Mouse (Mus musculus): ENCODE results near the gene 9430097D07Rik. TPM values are rescaled to one million over a fixed set of nuclear protein-coding genes. Genes with fewer than 3 reads are reported as not detected.

The 9430097D07Rik gene
- total RNA-seq, 2 experiments from 2014 or later = not detected

DNA sequence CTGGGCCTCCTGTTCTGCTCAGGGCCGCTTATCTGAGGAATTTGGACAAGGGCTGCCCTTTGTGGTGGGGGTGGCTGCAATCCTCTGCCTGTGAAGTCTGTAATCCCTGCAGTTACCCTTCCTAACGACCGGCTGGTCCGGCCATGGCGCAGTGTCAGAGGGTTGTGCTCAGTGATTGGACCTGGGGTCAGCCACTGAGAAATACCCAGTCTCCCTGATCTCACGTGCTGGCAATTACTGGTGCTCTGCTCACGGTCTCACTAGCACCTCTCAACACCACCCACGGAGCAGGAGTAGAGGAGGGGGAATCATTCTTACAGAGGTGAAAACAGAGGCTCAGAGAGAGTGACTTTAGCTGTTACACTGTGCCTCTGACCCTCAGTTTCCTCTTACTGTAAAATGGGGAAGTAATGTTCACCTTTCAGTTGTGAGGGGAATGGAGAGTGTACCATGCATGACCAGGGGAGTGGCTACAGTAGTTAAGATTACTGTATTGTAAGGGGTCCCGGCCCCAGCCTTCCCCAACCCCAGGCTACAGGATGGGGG is 38.1 kb downstream of the 9430097D07Rik start:
- DNase-seq = peak; percentile 20 to 54
- intact Hi-C loops (cut with DNase I) = loop anchor here (2.0 kb wide), 1 partner anchor 29 kb away; no protein-coding TSS in a partner anchor

DNA sequence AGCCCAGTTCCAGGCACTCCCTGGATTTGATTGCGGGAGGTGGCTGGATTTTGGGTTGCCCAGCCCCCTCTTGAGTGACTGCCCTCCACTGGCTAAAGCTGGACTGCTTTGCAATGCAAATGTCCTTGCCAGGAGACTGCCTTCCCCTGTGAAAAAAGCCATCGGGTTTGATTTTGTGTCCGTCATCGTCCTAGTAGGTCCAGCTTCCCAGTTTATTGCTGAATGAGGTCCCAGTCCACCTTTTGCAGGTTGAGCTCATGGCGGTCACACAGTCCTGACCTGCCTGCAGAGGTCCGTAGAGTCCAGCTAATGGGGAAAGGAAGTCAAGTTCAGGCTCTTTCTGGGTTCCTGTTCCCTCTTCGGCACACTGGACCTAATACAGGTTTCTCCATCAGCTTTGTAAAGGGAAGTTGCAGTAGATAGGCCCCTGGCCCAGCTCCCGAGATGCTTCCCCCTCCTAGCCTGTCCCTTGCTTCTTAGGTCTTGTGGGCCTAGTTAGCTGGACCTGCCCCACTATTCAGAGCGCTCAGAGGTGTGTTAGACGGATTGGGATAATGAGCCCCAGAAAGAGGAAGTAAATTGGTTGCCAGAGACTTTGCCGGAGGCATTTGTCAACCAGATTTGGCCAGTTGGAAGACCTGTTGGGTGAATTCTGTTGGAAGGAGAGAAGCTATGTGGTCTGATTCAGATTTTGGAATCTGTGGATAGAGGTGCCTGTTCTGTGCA is 38.7 kb downstream of the 9430097D07Rik start:
- DNase-seq = peak; percentile 42 to 58

DNA sequence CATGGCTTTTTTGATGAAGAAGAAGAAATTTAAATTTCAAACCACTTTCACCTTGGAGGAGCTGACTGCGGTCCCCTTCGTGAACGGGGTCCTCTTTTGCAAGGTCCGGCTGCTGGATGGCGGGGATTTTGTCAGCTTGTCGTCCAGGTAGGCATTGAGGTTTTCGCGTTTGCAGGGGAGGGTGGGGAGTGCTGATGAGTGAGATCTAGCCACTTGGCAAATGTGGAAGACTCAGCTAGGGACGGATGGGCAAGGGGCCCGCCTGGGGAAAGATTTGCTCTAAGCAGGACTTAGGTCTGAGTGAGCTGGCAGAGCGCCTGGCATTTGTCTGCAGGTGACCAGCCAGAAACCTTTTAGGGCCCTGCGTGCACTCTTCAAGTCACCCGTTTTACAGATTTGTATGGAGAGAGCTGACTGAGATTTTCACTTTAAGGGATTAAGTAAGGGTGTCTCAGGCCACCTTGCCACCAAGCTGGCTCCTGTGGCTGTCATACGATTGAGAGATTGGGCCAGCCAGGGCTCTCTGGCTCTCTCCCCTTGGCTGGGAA is 39.3 kb downstream of the 9430097D07Rik start:
- intact Hi-C loops (cut with DNase I) = loop anchor here (2.0 kb wide), 1 partner anchor 31 kb away; no protein-coding TSS in a partner anchor
- peak; percentile 29 to 38 for DNase-seq

More for the DNA sequence above, 38.7 kb downstream of the 9430097D07Rik start:
- intact Hi-C loops (cut with DNase I) = loop anchor here (2.0 kb wide), 1 partner anchor 30 kb away; no protein-coding TSS in a partner anchor

DNA sequence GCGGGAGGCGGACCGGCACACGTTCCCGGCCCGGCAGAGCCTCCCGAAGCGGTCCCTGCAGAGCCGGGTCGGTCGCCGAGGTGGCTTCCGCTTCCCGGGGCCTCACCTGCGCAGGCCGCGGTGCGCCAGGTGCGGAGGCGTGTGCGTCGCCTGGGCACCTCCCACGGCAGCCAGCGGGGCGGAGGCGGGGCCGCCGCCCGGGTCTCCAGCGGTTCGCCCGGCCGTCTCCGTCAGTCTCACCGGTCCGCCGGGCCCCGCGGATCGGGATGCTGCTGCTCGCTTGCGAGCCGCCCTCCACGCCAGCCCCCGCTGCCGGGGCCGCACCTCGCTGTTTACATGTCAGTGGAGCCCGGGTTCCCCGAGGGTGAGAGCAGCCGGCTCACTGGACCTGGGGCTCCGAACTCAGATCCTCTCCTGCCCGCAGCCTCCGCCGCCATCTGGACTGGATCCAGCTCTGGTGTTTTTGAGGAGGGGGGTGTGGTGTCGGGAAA is 39.9 kb downstream of the 9430097D07Rik start:
- peak; percentile 64 for DNase-seq
- intact Hi-C loops (cut with DNase I) = no loop called here

DNA sequence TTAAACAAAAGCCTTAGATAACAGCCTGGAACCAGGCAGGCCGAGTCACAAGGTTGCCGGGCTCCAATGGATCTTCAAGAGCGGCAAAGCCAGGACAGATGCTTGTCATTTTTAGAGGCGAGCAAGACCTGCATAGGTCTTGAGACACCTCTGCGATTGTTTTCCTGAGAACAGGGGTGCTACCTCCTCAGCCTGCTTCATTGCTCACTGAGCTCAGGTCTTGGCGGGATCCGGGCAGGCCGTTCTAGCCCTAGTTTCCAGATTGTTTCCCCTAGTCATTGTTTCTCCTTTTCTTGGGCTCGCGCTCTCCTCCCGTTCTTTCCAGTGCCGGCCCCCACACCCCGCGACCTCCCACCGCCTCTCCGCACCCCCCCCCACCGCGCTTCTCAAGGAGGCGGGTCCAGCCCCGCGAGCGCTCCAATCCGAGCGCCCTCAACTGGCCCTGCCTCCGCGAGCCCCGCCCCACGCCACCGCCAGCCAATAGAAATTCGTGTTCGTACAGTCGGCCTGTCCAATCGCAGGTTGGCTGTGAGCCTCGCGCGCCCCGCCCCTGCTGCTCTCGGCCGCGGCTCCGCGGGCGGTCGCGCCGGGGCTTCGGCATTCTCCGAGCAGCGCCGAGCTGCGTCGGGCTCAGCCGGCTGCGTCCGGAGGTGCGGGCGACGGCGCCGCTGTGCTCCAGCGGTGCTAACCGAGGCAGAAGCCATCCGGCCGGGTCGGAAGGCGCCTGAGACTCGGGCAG is 40.6 kb downstream of the 9430097D07Rik start, which contains the start of gene Fam102a:
TSS of gene Fam102a (plus strand) at position 600 of the 739 bp plus-strand sequence.
- peak; percentile 99 for DNase-seq
- intact Hi-C loops (cut with DNase I) = no loop called here

DNA sequence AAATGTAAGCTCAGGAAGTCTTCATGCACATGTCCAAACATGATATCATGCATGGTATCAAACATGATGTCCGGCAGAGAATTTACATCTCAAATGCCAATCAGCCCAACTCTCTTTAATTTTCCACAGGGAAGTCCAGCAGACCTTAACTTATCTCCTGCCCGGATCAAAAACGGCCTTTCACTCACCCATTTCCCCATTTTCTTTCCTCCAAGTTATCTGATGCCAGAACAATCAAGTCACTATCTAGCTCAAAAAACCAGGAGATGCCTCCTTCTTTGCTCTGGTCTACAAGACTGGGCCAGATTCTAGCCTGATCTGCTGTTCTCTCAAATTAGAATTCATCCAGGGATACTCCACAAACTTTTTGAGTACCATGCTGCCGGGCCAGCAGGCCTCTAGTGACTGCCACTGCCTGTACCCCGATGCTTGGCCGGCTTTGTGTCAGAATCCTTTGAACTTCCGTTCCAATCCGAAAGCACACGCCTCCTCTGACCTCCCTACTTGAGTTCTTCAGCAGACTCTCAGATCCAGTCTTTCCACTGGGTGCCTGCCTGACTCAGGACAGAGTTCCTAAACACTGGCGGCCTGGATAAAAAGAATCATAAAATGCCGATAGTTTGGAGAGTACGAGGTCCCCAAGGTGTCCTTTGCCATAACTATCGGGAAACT is 41.3 kb downstream of the 9430097D07Rik start:
- intact Hi-C loops (cut with DNase I) = no loop called here
- peak; percentile 36 to 57 for DNase-seq

DNA sequence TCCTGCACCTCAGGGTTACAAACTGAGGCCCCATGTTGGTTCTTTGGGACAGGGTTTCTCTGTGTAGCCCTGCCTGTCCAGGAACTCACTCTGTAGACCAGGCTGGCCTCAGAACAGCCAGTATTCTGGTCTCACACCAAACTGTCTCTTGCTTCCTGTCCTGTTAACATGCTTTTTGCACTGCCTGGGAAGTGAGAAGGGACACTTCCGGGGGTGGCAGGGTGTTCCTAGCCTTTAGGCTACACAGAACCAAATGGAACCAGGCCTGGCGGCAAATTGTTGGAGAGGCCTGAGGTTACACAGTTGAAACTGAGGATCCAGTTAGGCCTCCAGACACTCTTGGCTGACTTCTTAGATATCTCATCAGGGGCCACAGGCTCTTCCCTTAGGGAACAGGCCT is 42.3 kb downstream of the 9430097D07Rik start:
- no peak for DNase-seq
- intact Hi-C loops (cut with DNase I) = no loop called here

DNA sequence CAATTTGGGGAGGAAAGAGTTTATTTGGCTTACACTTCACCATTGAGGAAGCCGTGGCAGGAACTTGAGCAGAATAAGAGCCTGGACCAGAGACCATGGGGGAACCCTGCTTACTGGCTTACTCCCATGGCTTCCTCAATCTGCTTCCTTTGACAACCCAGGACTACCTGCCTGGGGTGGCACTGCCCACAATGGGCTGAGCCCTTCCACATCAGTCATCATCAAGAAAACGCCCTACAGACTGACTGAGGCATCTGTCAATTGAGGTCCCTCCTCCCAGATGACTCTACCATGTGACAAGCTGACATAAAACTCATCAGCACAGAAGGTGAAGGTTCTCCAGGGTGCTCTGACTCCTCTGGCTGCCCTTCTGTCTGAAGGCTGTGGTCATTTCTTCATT is 45.0 kb downstream of the 9430097D07Rik start:
- DNase-seq = no peak
- intact Hi-C loops (cut with DNase I) = no loop called here

DNA sequence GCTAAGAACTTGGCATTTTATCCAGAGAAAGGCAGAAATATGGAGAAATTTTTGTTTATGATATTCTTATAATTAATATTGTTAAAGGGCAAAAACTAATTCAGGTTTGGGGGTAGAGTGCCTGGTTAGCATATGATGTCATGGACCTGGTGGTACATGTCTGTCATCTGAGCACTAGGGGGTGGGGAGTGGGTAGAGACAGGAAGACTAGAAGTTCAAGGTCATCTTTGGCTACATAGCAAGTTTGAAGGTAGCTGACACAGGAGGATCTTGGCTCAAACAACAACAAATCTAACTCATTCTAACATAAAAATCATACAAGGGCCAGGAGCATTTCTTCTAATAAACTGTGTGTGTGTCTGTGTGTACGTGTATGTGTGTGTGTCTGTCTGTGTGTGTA is 47.2 kb downstream of the 9430097D07Rik start:
- DNase-seq = no peak
- intact Hi-C loops (cut with DNase I) = no loop called here

DNA sequence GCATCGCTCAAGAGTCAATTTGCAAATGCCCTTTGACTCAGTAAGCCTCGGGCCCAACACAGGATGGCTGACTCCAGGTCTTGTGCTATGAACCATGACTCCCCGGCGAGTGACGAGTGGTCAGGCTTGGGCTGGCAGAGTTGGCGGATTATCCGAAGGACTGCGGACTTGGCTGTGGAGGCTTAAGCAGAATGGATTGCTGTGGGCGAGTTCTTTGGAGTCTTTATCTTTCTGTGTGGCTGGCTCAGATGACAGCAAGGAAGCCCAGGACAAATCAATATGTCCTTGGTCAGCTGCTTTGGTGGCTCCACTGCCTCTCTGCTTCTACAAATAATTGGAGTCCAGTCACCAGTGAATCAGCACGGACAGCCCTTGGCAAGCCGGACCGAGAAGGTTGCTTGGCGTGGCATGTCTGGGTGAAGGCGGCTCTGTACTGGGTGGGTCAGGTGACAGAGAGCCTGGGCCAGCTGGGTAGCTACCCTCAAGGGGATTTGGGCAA is 48.0 kb downstream of the 9430097D07Rik start:
- intact Hi-C loops (cut with DNase I) = no loop called here
- DNase-seq = no peak

DNA sequence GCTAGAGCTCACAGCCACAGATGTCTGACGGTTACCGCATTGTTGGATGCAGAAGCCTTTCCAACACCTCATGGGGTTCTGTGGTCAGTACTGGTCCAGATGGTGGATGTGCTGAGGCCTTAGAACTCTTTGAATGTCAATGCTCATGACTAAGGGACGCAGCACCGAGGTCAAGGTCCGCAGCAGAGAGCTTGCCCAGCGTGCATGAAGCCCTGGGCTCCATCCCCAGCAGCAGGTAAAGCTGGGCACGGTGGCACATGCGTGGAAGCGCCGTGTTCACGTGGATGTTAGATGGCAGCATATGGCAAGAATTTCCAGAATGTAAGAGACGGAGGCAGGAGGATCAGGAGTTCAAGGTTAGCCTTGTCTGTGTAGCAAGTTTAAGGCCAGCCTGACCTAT is 49.7 kb downstream of the 9430097D07Rik start:
- DNase-seq = no peak
- intact Hi-C loops (cut with DNase I) = no loop called here

DNA sequence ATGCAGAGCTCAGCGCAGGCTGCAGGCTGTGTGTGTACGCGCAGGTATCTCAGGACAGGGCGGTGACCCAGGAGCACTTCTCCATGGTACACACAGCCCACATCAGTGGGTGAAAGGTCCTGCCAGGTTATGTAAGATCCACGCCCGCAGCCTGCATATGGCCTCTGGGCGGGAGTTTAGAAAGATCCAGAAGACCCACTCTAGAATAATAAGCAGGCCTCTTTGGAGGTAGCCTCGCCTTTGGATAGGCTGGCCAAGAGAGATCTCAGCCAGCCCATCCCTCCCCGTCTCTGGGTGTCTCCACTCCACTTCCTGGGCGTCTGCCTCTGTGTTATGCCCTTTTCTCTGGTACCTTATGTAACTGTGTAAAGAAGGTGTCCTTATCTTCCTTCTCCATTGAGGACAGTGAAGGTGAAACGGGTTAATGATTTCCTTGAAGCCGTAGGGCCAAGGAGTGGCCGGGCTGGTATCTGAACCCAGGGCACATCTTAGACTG is 50.9 kb downstream of the 9430097D07Rik start:
- intact Hi-C loops (cut with DNase I) = no loop called here

More for the DNA sequence above, 50.9 kb downstream of the 9430097D07Rik start:
- no peak for DNase-seq

Other genes starting within 250 kb of the 9430097D07Rik start
- 10 to 100 TPM; 32.2 to 36.5 TPM for gene Ciz1, start 223.4 kb downstream of the 9430097D07Rik start, total RNA-seq (2021)
- 1 to 10 TPM; 9.1 TPM for gene Dnm1, start 222.3 kb downstream of the 9430097D07Rik start, total RNA-seq (2021)
- 10 to 100 TPM; 45.3 to 48.2 TPM for gene 1110008P14Rik, start 193.7 kb downstream of the 9430097D07Rik start, total RNA-seq (2021)
- 1 to 10 TPM; 3.8 to 6.5 TPM for gene Lcn2, start 187.4 kb downstream of the 9430097D07Rik start, total RNA-seq (2021)
- gene Ptges2, start 179.8 kb downstream of the 9430097D07Rik start, total RNA-seq (2021) = 10 to 100 TPM; 65.0 to 75.7 TPM
- 1 to 10 TPM; 3.1 to 3.4 TPM for gene Naif1, start 125.2 kb downstream of the 9430097D07Rik start, total RNA-seq (2021)
- 10 to 100 TPM in 1 of 2 experiments, 1 to 10 TPM in 1; 9.7 to 15.5 TPM for gene Slc25a25, start 124.2 kb downstream of the 9430097D07Rik start, total RNA-seq (2021)
- 1 to 10 TPM; 8.6 to 9.7 TPM for gene Fam102a, start 40.4 kb downstream of the 9430097D07Rik start, total RNA-seq (2021)
- gene Dpm2, start 4.8 kb downstream of the 9430097D07Rik start, total RNA-seq (2021) = 10 to 100 TPM; 21.4 to 22.7 TPM
- gene Pip5kl1, start 887 bp downstream of the 9430097D07Rik start, total RNA-seq (2021) = not detected
- 10 to 100 TPM; 22.8 to 23.6 TPM for gene St6galnac4, start 11.4 kb upstream of the 9430097D07Rik start, total RNA-seq (2021)
- gene St6galnac6, start 24.0 kb upstream of the 9430097D07Rik start, total RNA-seq (2021) = 100 to 1,000 TPM in 1 of 2 experiments, 10 to 100 TPM in 1; 97.9 to 104 TPM
- 100 to 1,000 TPM; 595 to 617 TPM for gene Ak1, start 46.1 kb upstream of the 9430097D07Rik start, total RNA-seq (2021)
- gene Eng, start 70.9 kb upstream of the 9430097D07Rik start, total RNA-seq (2021) = 100 to 1,000 TPM; 148 to 162 TPM
- 1 to 10 TPM; 6.0 to 7.4 TPM for gene Fpgs, start 128.5 kb upstream of the 9430097D07Rik start, total RNA-seq (2021)
- gene Cdk9, start 137.4 kb upstream of the 9430097D07Rik start, total RNA-seq (2021) = 10 to 100 TPM; 30.7 to 31.3 TPM
- 10 to 100 TPM; 37.4 to 39.4 TPM for gene Sh2d3c, start 145.4 kb upstream of the 9430097D07Rik start, total RNA-seq (2021)
- gene 6330409D20Rik, start 165.3 kb upstream of the 9430097D07Rik start, total RNA-seq (2021) = not detected
- 10 to 100 TPM; 10.7 to 12.1 TPM for gene Tor2a, start 181.6 kb upstream of the 9430097D07Rik start, total RNA-seq (2021)
- under 1 TPM; 0.07 to 0.24 TPM for gene Ttc16, start 199.9 kb upstream of the 9430097D07Rik start, total RNA-seq (2021)
- 1 to 10 TPM; 2.9 to 3.7 TPM for gene Ptrh1, start 200.1 kb upstream of the 9430097D07Rik start, total RNA-seq (2021)
- under 1 TPM; 0.17 to 0.24 TPM for gene Cfap157, start 208.7 kb upstream of the 9430097D07Rik start, total RNA-seq (2021)